Mouse (Mus musculus): Measurements from ENCODE around the gene Def6. TPM values are rescaled to one million over a fixed set of nuclear protein-coding genes. Genes with fewer than 3 reads are reported as not detected.

Gene Def6
- total and polyA plus RNA-seq, 2 experiments from 2014 or later, result 7.8 to 13.0 TPM

GRCm38 (mm10) chr17:28247613-28248012 lies 40.0 kb downstream of the Def6 start:
- DNase-seq (ENCODE audit: low spot score), result no peak
- H3K4me3 ChIP-seq (ENCODE audit: low read length), result no peak overlapping the region
- no peak overlapping the region for H3K4me2 ChIP-seq (ENCODE audit: low read depth, low read length)
- H3K36me3 ChIP-seq (ENCODE audit: insufficient read depth, low read length), result no peaks in the 10 kb centered on the region
- WGBS, result 67% methylated on average over 6 of the region's 6 CpGs
- no peak overlapping the region for H3K27ac ChIP-seq
- H3K4me1 ChIP-seq (ENCODE audit: insufficient read depth, low read length), result peaks cover 4% of the 10 kb centered on the region
- ATAC-seq, result no peak
- no peak for TF ChIP-seq CTCF (IDR thresholded peaks at IDR 0.05; ENCODE audit: low read depth)
- no peak overlapping the region for H3K9ac ChIP-seq (replicated peaks; ENCODE audit: low read length)
- H3K9me3 ChIP-seq (ENCODE audit: low read length), result no peaks in the 10 kb centered on the region
- H3K27me3 ChIP-seq (ENCODE audit: insufficient read depth, low read length), result no peaks in the 10 kb centered on the region

GRCm38 (mm10) chr17:28249062-28249461 lies 41.5 kb downstream of the Def6 start:
- H3K36me3 ChIP-seq (ENCODE audit: insufficient read depth, low read length), result no peaks in the 10 kb centered on the region
- H3K27ac ChIP-seq, result no peak overlapping the region
- DNase-seq (ENCODE audit: low spot score), result no peak
- no peak overlapping the region for H3K4me3 ChIP-seq (ENCODE audit: low read length)
- H3K27me3 ChIP-seq (ENCODE audit: insufficient read depth, low read length), result no peaks in the 10 kb centered on the region
- 84% methylated on average over 12 of the region's 12 CpGs for WGBS
- TF ChIP-seq CTCF (IDR thresholded peaks at IDR 0.05; ENCODE audit: low read depth), result no peak
- no peak for ATAC-seq
- no peak overlapping the region for H3K4me2 ChIP-seq (ENCODE audit: low read depth, low read length)
- peaks cover 4% of the 10 kb centered on the region for H3K4me1 ChIP-seq (ENCODE audit: insufficient read depth, low read length)
- no peaks in the 10 kb centered on the region for H3K9me3 ChIP-seq (ENCODE audit: low read length)
- H3K9ac ChIP-seq (replicated peaks; ENCODE audit: low read length), result no peak overlapping the region

GRCm38 (mm10) chr17:28251579-28252280 lies 44.2 kb downstream of the Def6 start:
- Histone ChIP-seq H3K9me3 (ENCODE audit: low read length) (no peaks in the 10 kb centered on the region), H3K27ac (no peak overlapping the region), H3K4me2 (ENCODE audit: low read depth, low read length) (no peak overlapping the region), H3K27me3 (ENCODE audit: insufficient read depth, low read length) (no peaks in the 10 kb centered on the region), H3K4me1 (ENCODE audit: insufficient read depth, low read length) (peaks cover 8% of the 10 kb centered on the region), H3K4me3 (ENCODE audit: low read length) (no peak overlapping the region), H3K9ac (replicated peaks; ENCODE audit: low read length) (no peak overlapping the region), H3K36me3 (ENCODE audit: insufficient read depth, low read length) (no peaks in the 10 kb centered on the region)
- ATAC-seq, result no peak
- no peak for DNase-seq (ENCODE audit: low spot score)
- 85% methylated on average over 12 of the region's 12 CpGs for WGBS
- TF ChIP-seq CTCF (IDR thresholded peaks at IDR 0.05; ENCODE audit: low read depth), result no peak

GRCm38 (mm10) chr17:28252281-28252648 lies 44.7 kb downstream of the Def6 start:
- H3K9ac ChIP-seq (replicated peaks; ENCODE audit: low read length), result no peak overlapping the region
- ATAC-seq (no peak), DNase-seq (ENCODE audit: low spot score) (no peak)
- TF ChIP-seq CTCF (IDR thresholded peaks at IDR 0.05; ENCODE audit: low read depth), result no peak
- H3K36me3 ChIP-seq (ENCODE audit: insufficient read depth, low read length), result no peaks in the 10 kb centered on the region
- H3K4me3 ChIP-seq (ENCODE audit: low read length), result no peak overlapping the region
- WGBS, result 54% methylated on average over 5 of the region's 5 CpGs
- H3K27me3 ChIP-seq (ENCODE audit: insufficient read depth, low read length), result no peaks in the 10 kb centered on the region
- no peak overlapping the region for H3K4me2 ChIP-seq (ENCODE audit: low read depth, low read length)
- no peak overlapping the region for H3K27ac ChIP-seq
- H3K9me3 ChIP-seq (ENCODE audit: low read length), result no peaks in the 10 kb centered on the region
- H3K4me1 ChIP-seq (ENCODE audit: insufficient read depth, low read length), result peaks cover 8% of the 10 kb centered on the region

GRCm38 (mm10) chr17:28253216-28253615 lies 45.6 kb downstream of the Def6 start:
- H3K4me1 ChIP-seq (ENCODE audit: insufficient read depth, low read length), result peaks cover 8% of the 10 kb centered on the region
- TF ChIP-seq CTCF (IDR thresholded peaks at IDR 0.05; ENCODE audit: low read depth), result no peak
- no peaks in the 10 kb centered on the region for H3K27me3 ChIP-seq (ENCODE audit: insufficient read depth, low read length)
- DNase-seq (ENCODE audit: low spot score) (no peak), ATAC-seq (no peak)
- H3K27ac ChIP-seq, result no peak overlapping the region
- no peak overlapping the region for H3K4me3 ChIP-seq (ENCODE audit: low read length)
- 72% methylated on average over 7 of the region's 7 CpGs for WGBS
- no peaks in the 10 kb centered on the region for H3K36me3 ChIP-seq (ENCODE audit: insufficient read depth, low read length)
- H3K4me2 ChIP-seq (ENCODE audit: low read depth, low read length), result no peak overlapping the region
- no peaks in the 10 kb centered on the region for H3K9me3 ChIP-seq (ENCODE audit: low read length)
- no peak overlapping the region for H3K9ac ChIP-seq (replicated peaks; ENCODE audit: low read length)

GRCm38 (mm10) chr17:28254804-28255203 lies 47.2 kb downstream of the Def6 start:
- Histone ChIP-seq H3K4me2 (ENCODE audit: low read depth, low read length) (no peak overlapping the region), H3K27me3 (ENCODE audit: insufficient read depth, low read length) (no peaks in the 10 kb centered on the region), H3K36me3 (ENCODE audit: insufficient read depth, low read length) (no peaks in the 10 kb centered on the region), H3K4me3 (ENCODE audit: low read length) (no peak overlapping the region), H3K9me3 (ENCODE audit: low read length) (no peaks in the 10 kb centered on the region), H3K27ac (no peak overlapping the region), H3K9ac (replicated peaks; ENCODE audit: low read length) (no peak overlapping the region), H3K4me1 (ENCODE audit: insufficient read depth, low read length) (peaks cover 8% of the 10 kb centered on the region)
- WGBS, result 67% methylated on average over 4 of the region's 4 CpGs
- DNase-seq (ENCODE audit: low spot score) (no peak), ATAC-seq (no peak)
- no peak for TF ChIP-seq CTCF (IDR thresholded peaks at IDR 0.05; ENCODE audit: low read depth)

GRCm38 (mm10) chr17:28255651-28256050 lies 48.1 kb downstream of the Def6 start:
- Histone ChIP-seq H3K27ac (peak overlapping the region; percentile 22; the same call in 1 of the 2 replicates), H3K27me3 (ENCODE audit: insufficient read depth, low read length) (no peaks in the 10 kb centered on the region), H3K4me1 (ENCODE audit: insufficient read depth, low read length) (peaks cover 8% of the 10 kb centered on the region), H3K9me3 (ENCODE audit: low read length) (no peaks in the 10 kb centered on the region), H3K4me2 (ENCODE audit: low read depth, low read length) (no peak overlapping the region), H3K4me3 (ENCODE audit: low read length) (no peak overlapping the region), H3K9ac (replicated peaks; ENCODE audit: low read length) (no peak overlapping the region), H3K36me3 (ENCODE audit: insufficient read depth, low read length) (no peaks in the 10 kb centered on the region)
- TF ChIP-seq CTCF (IDR thresholded peaks at IDR 0.05; ENCODE audit: low read depth), result no peak
- 40% methylated on average over 5 of the region's 5 CpGs for WGBS
- ATAC-seq, result no peak
- DNase-seq (ENCODE audit: low spot score), result no peak

Data from hindbrain, postnatal 0 days (tissue).